Mouse (Mus musculus): ENCODE measurements at regions not wholly inside any gene's neighbourhood (a gene's known extent, or its start where the extent isn't known, plus 50 kb on each side); places are given as distances from the start of the nearest gene placed in this dataset.

DNA sequence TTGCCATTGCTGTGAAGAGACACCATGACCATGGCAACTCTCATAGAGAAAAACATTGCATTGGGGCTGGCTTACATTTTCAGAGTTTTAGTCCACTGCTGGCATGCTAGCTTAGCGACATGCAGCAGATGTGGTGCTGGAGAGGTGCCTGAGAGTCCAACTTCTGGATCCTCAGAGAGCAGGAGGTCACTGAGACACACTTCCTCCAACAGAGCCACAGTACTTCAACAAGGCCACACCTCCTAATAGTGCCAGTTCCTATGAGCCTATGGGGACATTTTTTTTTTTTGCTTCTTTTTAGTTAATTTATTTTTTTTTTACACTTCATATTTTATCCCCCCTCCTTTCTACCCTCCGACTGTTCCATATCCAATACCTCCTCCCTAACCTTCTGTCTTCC lies 120.3 kb downstream of the Ube2e3 start:
- WGBS = 93% methylated on average over 2 of the region's 2 CpGs

DNA sequence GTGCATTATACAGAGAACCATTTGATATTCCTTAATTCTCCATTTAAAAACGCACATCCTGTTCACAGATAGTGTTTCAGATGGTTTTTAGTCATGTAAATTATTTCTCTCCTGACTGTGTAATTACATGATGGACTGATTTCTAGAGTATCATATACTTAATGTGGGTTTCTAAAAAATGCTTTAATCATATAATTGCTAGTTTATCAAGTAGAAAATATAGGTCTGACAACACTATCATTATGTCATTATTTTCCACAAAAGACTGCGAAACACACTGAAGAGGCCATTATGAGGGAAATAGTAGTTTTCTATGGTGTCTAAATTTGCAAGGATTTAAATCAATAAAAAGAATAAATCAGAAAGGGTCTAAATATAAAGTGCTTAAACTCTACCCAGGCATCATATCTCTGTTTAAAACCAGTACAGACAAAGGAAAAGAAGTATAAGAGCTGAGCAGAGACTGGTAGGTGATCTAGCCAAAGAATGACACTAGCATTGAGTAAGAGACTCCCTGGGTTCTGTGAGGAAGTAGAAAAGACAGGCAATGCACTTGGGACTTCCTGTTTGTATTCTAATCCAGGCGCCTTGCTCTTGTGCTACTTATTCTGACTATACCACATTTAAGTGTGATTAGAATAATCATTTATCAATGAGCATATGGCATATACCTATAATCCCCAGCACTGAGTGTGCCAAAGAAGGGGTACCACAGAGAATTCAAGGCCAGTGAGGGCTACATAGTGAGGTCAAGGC lies 127.1 kb downstream of the Ube2e3 start:
- Histone ChIP-seq H3K4me1 (no peaks in the 10 kb centered on the region), H3K4me3 (no peak overlapping the region), H3K27ac (replicated peaks) (no peak overlapping the region), H3K9me3 (replicated peaks) (no peaks in the 10 kb centered on the region), H3K27me3 (ENCODE audit: low read depth, poor library complexity, severe bottlenecking) (no peaks in the 10 kb centered on the region), H3K36me3 (no peaks in the 10 kb centered on the region)
- no peak for DNase-seq (ENCODE audit: low spot score)
- WGBS = 81% methylated on average over 3 of the region's 3 CpGs

More for the DNA sequence above, 120.3 kb downstream of the Ube2e3 start:
- H3K36me3 ChIP-seq = no peaks in the 10 kb centered on the region
- no peak overlapping the region for H3K4me3 ChIP-seq
- H3K9me3 ChIP-seq (replicated peaks) = no peaks in the 10 kb centered on the region
- DNase-seq (ENCODE audit: low spot score) = no peak
- H3K27ac ChIP-seq (replicated peaks) = no peak overlapping the region
- H3K27me3 ChIP-seq (ENCODE audit: low read depth, poor library complexity, severe bottlenecking) = no peaks in the 10 kb centered on the region
- H3K4me1 ChIP-seq = no peaks in the 10 kb centered on the region

DNA sequence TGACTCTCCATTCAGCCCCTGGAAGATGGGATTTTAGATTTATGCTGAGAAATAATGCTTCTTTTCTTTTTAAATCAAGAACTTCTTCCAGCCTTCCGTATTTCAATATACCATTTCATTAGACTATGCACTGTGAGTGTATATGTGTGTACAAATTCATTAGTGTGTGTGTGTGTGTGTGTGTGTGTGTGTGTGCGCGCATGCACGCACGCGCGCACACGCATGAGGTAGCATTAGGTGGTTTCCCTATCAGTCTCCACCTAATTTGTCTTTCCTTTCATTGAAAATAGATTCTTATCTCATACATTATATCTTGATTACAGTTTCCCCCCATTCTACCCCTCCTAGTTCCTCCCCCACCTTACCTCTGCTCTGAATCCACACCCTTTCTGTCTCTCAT lies 130.7 kb downstream of the Ube2e3 start:
- Histone ChIP-seq H3K9me3 (replicated peaks) (no peaks in the 10 kb centered on the region), H3K27ac (replicated peaks) (no peak overlapping the region), H3K27me3 (ENCODE audit: low read depth, poor library complexity, severe bottlenecking) (no peaks in the 10 kb centered on the region), H3K4me3 (no peak overlapping the region), H3K36me3 (no peaks in the 10 kb centered on the region), H3K4me1 (no peaks in the 10 kb centered on the region)
- no peak for DNase-seq (ENCODE audit: low spot score)
- WGBS = 95% methylated on average over 8 of the region's 8 CpGs

DNA sequence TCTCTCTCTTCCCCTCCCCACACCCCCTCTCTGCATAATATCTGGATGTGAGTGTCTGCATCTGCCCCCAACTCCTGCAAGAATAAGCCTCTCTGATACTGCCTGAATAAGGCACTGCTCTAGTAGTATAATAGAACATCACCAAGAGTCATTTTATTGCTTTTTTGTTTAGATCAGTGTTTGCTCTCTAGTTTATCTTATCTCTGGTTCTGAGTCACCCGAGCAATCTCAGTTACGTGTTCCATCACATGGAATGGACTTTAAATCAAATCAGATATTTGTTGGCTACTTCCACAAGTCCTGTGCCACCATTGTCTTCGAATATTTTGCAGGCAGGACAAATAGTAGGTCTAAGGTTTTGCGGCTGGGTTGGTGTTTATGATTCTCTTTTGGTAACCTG lies 131.5 kb downstream of the Ube2e3 start:
- no peak overlapping the region for H3K4me3 ChIP-seq
- WGBS = 88% methylated on average over 4 of the region's 4 CpGs
- H3K36me3 ChIP-seq = no peaks in the 10 kb centered on the region
- H3K27me3 ChIP-seq (ENCODE audit: low read depth, poor library complexity, severe bottlenecking) = no peaks in the 10 kb centered on the region
- no peak overlapping the region for H3K27ac ChIP-seq (replicated peaks)
- H3K9me3 ChIP-seq (replicated peaks) = no peaks in the 10 kb centered on the region
- no peak for DNase-seq (ENCODE audit: low spot score)
- H3K4me1 ChIP-seq = 0 out of 2 replicates have a peak, but pooled peaks cover under 1% of the 10 kb centered on the region

DNA sequence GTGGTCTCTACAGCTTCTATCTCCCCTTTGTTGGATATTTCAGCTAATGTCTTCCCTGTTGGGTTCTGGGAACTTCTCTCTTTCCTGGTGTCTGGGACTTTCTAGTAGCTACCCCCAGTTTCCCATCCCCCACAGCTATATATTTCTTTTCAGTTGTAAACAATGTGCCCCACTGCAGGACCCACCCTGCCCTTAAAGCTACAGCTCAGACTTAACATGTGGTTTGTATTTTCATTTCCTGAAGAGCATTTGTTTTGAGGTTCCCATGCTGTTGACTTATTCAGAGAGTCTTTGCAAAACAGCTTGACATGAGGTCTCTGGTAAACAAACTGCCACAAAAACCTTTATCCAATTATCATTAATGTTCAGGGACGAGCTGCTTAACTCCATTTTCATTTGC lies 136.9 kb downstream of the Ube2e3 start:
- Histone ChIP-seq H3K4me3 (no peak overlapping the region), H3K27me3 (ENCODE audit: low read depth, poor library complexity, severe bottlenecking) (no peaks in the 10 kb centered on the region), H3K4me1 (peaks cover 5% of the 10 kb centered on the region; the same call in 1 of the 2 replicates), H3K36me3 (no peaks in the 10 kb centered on the region), H3K27ac (replicated peaks) (no peak overlapping the region), H3K9me3 (replicated peaks) (no peaks in the 10 kb centered on the region)
- 49% methylated on average over 1 of the region's 1 CpGs for WGBS
- no peak for DNase-seq (ENCODE audit: low spot score)

DNA sequence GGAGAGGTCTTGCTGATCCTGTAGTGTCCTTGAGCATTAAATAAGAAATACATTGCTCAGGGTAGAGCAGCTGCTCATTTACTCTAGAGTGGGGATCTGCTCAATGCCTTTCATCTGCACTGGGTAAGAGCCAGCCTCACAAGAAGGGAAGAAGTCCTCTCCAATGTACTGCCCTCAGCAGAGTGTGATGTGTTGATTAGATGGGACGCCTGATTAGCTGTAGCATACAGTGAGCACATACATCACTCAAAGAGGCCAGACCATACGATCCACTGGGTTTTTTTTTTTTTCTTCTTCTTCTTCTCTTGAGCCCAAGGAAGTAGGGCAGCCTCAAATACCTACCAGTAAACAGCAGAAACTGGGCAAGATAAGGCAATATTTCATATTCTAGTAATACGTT lies 140.7 kb downstream of the Ube2e3 start:
- Histone ChIP-seq H3K9me3 (replicated peaks) (no peaks in the 10 kb centered on the region), H3K27me3 (ENCODE audit: low read depth, poor library complexity, severe bottlenecking) (no peaks in the 10 kb centered on the region), H3K4me1 (peaks cover 5% of the 10 kb centered on the region; the same call in 1 of the 2 replicates), H3K27ac (replicated peaks) (no peak overlapping the region), H3K36me3 (no peaks in the 10 kb centered on the region), H3K4me3 (no peak overlapping the region)
- WGBS = 90% methylated on average over 3 of the region's 3 CpGs
- no peak for DNase-seq (ENCODE audit: low spot score)

DNA sequence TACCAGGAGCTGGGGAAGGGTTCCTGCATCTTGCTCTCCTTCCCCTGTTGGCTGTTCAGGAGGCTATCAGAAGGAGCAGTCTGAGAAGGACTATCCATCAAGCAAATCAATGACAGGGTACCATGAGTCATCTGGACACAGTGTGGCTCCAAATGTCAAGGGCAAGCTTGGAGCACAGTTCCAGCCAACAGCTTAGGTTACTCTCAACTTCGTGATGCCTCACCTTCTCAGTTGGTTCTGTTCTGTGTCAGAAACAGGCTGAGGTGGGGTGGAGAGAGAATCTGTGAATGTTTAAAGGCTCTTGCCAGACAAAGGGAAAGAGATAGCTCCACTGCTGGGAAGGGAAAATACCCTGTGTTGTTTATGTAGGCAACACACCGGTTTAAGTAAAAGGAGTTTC lies 141.9 kb downstream of the Ube2e3 start:
- no peak overlapping the region for H3K4me3 ChIP-seq
- H3K27ac ChIP-seq (replicated peaks) = no peak overlapping the region
- H3K27me3 ChIP-seq (ENCODE audit: low read depth, poor library complexity, severe bottlenecking) = no peaks in the 10 kb centered on the region
- H3K4me1 ChIP-seq = peaks cover 1% of the 10 kb centered on the region; the same call in 1 of the 2 replicates
- WGBS = 63% methylated on average over 2 of the region's 2 CpGs
- H3K9me3 ChIP-seq (replicated peaks) = no peaks in the 10 kb centered on the region
- DNase-seq (ENCODE audit: low spot score) = no peak
- H3K36me3 ChIP-seq = no peaks in the 10 kb centered on the region

DNA sequence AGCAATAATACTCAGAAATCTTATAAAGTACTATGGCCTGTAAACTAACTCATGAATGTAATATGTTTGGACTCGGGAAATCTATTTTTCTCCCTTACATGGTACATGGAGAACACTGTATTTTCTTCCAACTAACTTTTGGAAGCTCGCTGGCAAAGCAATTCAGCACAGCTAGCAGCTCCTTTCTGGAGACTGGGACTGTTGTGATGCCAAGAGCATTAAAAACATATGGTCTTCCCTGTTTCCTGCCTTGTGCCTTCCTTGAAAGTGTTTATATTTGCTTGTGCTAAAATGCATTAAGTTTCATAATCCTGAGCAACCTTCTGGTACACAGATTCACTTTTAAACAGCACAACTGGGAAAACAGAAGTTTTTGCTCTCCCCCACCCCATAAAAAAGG lies 142.3 kb downstream of the Ube2e3 start:
- DNase-seq (ENCODE audit: low spot score) = no peak
- WGBS = 79% methylated on average over 2 of the region's 2 CpGs
- no peaks in the 10 kb centered on the region for H3K4me1 ChIP-seq
- H3K27me3 ChIP-seq (ENCODE audit: low read depth, poor library complexity, severe bottlenecking) = no peaks in the 10 kb centered on the region
- H3K27ac ChIP-seq (replicated peaks) = no peak overlapping the region
- no peaks in the 10 kb centered on the region for H3K9me3 ChIP-seq (replicated peaks)
- H3K36me3 ChIP-seq = no peaks in the 10 kb centered on the region
- H3K4me3 ChIP-seq = no peak overlapping the region

DNA sequence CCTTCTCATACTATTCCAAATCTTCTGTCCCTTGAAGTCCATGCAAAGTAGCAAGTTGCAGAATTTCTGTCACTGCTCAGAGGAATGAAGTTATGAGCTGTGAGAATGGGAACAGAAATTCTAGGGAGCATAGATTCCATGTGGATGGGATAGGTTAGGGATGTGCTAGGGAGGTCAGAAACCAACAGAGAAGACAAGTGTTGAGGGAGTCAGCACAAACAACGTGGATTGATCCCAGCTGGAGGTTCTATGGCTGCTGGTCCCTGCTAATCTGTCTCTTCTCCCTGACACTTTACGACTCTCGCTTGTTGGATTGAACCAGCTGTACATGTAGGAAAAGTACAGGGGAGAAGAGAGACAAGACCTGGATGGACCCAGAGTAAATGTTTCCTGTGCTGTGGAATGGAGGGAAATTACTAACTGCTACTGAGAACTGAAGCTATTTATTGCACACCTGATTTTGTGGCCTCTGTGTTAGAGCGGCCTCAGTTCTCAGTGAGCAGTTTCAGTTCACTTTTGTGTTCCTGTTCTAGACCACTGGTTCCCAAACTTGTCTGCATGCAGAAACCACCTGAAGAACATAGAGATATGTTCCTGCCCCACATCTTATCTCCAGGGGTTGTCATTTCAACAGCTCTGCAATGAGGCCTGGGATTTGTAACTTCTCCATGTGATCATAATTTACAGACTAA lies 151.0 kb downstream of the Ube2e3 start:
- DNase-seq (ENCODE audit: low spot score) = no peak
- Histone ChIP-seq H3K36me3 (no peaks in the 10 kb centered on the region), H3K27me3 (ENCODE audit: low read depth, poor library complexity, severe bottlenecking) (no peaks in the 10 kb centered on the region), H3K27ac (replicated peaks) (no peak overlapping the region), H3K4me3 (no peak overlapping the region), H3K9me3 (replicated peaks) (no peaks in the 10 kb centered on the region), H3K4me1 (no peaks in the 10 kb centered on the region)
- WGBS = 81% methylated on average over 4 of the region's 4 CpGs

DNA sequence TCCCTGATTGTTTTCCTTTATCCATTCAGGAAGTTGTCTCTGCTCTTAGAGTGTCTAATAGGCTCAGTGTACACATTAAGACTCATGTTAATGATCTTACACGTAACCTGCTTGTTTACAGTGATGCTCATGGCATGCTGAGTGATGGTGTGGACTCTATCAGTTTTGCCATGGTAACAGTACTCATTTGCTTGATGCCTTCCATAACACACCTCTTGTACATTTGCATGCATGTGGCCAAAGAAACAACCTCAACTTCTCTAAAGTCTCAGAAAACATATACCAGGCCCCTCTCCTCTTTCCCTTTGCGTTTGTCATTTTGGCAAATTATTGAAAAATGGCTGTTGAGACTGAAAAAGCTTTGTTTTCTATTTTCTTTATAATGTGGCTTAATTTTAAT lies 155.0 kb downstream of the Ube2e3 start:
- peaks cover 8% of the 10 kb centered on the region for H3K4me1 ChIP-seq
- no peaks in the 10 kb centered on the region for H3K27me3 ChIP-seq (ENCODE audit: low read depth, poor library complexity, severe bottlenecking)
- no peak for DNase-seq (ENCODE audit: low spot score)
- no peak overlapping the region for H3K27ac ChIP-seq (replicated peaks)
- no peak overlapping the region for H3K4me3 ChIP-seq
- 86% methylated on average over 2 of the region's 2 CpGs for WGBS
- H3K9me3 ChIP-seq (replicated peaks) = no peaks in the 10 kb centered on the region
- no peaks in the 10 kb centered on the region for H3K36me3 ChIP-seq

DNA sequence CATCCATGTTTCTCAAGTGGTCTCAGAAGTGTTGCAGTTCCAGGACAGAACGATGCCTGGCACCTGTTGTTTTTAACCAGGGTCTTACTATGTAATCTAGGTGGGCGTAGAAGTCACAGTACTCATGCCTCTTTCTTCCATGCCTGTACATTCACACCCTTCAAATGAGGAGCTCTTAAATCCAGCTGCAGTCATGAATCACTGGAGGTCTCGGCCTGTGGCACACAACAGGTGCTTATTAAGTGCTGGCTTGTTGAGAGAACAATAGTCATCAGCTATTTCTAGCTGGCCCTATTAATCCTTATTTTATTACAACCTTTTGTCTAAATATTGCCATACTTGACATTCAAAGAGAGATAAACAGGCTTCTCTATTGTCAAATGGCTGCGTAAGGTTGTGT lies 157.8 kb downstream of the Ube2e3 start:
- Histone ChIP-seq H3K27me3 (ENCODE audit: low read depth, poor library complexity, severe bottlenecking) (no peaks in the 10 kb centered on the region), H3K27ac (replicated peaks) (no peak overlapping the region), H3K36me3 (no peaks in the 10 kb centered on the region), H3K4me3 (no peak overlapping the region), H3K9me3 (replicated peaks) (no peaks in the 10 kb centered on the region), H3K4me1 (peaks cover 8% of the 10 kb centered on the region)
- no peak for DNase-seq (ENCODE audit: low spot score)
- WGBS = 86% methylated on average over 4 of the region's 4 CpGs

DNA sequence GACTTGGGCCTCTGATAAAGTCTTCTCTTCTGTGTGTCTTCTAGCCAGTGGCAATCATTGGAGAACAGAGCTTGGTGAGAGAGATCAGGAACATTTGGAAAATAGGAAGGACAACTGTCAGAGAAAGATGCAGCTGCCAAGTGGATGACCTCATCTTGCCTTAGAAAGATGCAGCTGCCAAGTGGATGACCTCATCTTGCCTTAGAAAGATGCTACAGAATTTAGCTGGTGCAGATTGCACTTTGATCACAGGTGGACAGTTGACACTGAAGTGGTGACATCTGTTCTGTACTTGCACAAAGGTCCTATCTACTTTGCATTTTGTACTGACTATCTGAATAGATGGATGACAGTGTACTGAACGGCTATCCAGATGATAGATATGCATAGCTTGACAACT lies 163.1 kb downstream of the Ube2e3 start:
- no peak overlapping the region for H3K4me3 ChIP-seq
- no peak for DNase-seq (ENCODE audit: low spot score)
- peaks cover 8% of the 10 kb centered on the region for H3K4me1 ChIP-seq
- no peaks in the 10 kb centered on the region for H3K9me3 ChIP-seq (replicated peaks)
- no peaks in the 10 kb centered on the region for H3K36me3 ChIP-seq
- no peak overlapping the region for H3K27ac ChIP-seq (replicated peaks)
- 80% methylated on average over 1 of the region's 1 CpGs for WGBS
- H3K27me3 ChIP-seq (ENCODE audit: low read depth, poor library complexity, severe bottlenecking) = no peaks in the 10 kb centered on the region

DNA sequence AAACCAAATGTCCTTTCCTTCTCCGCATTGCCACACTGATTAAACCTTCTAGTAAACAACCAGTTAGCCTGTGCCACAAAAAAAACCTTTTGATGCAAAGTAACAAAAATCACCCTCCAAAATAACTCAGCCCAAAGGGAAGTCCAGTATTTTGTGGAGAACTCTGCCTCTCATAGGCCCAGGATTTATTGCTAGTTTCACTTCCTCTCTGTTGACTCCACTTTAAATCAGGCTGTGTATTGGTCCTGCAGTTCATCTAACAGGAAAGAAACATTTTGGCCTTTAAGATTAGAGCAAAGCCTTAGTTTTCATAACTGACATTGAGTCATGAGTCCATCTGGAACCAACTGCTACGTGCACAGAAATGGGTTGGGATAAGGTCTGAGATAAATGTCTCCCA lies 168.4 kb downstream of the Ube2e3 start:
- no peak for DNase-seq (ENCODE audit: low spot score)
- 94% methylated on average over 2 of the region's 2 CpGs for WGBS
- no peak overlapping the region for H3K4me3 ChIP-seq
- H3K27me3 ChIP-seq (ENCODE audit: low read depth, poor library complexity, severe bottlenecking) = no peaks in the 10 kb centered on the region
- H3K4me1 ChIP-seq = peaks cover 16% of the 10 kb centered on the region
- no peaks in the 10 kb centered on the region for H3K36me3 ChIP-seq
- H3K27ac ChIP-seq (replicated peaks) = no peak overlapping the region
- no peaks in the 10 kb centered on the region for H3K9me3 ChIP-seq (replicated peaks)
